Mouse (Mus musculus): ENCODE measurements at regions not wholly inside any gene's neighbourhood (a gene's known extent, or its start where the extent isn't known, plus 50 kb on each side); places are given as distances from the start of the nearest gene placed in this dataset.

DNA sequence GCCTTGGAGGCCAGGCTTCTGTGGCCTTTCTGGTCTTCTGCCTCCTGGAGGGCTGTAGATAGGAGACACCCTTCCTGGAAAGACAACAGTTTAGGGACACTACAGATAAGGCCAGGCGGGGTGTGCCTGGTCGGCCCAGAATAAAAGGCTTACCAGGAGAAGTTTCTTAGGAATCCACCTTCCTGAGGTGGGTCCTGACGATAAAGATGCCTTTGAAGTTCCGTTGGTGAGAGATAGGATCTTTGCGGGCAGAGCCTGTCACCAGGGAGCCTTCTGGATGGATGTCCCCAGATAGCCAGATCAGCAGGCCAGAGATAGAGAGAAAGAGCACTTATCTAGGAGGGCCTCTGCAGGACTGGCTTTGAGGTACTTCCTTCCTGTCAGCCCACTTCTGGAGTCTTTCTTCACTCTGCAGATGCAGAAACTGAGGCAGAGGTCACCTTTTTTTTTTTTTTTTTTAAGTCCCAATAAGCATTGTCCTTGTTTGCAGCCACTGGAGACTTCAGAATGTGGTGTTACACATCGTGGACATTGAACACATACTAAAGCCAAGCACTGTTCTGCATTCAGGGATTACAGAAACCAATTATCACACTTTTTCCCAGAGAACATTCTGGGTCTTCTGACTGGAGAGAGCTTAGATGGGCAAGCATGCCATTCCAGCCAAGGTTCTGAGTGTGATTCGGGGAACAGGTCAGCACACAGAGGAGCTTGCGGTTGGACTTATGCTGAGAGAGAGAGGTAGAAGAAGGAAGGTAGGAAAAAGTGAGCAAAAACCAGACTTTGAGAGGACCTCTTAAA lies 1236.3 kb upstream of the A1bg start:
- DNase-seq (ENCODE audit: low read depth): peak; percentile 33

DNA sequence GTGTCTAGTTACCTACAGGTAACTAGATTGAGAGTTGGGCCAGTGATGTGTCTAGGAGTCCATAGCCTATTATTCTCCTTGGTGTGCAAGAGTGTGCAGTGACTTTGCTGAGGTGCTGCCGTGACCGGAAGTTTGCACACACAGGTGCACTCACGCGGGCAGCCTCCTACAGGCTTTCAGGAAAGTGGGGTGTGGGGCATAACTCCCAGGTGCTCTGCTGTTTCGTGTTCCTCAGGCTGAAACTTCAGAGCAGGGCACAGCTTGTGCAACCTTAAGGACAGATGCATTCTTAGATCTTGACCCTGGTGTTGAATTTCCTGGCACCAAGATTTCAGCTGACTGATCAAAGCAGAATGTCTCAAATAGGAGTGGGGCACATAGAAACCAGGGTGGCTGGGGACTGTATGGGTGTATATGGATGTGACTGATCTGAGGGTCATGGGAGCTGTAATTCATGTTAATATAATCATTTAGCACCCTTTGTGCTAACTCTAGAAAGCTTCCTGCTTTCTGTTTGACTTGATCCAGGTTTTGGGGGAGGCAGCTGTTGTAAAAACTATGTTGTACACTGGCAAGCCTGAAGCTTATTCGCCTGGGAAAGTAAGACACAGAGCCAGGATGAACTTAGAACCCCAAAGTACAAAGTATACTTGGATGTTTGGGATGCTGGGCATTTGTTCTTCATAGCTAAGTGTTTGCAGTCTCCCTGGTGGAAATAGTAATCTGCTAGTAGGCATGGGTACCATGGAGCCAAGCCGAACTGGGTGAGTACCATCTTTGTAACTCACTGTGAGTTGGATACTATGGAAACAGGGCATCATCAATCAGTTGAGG lies 1234.6 kb upstream of the A1bg start:
- DNase-seq (ENCODE audit: low read depth): no peak

DNA sequence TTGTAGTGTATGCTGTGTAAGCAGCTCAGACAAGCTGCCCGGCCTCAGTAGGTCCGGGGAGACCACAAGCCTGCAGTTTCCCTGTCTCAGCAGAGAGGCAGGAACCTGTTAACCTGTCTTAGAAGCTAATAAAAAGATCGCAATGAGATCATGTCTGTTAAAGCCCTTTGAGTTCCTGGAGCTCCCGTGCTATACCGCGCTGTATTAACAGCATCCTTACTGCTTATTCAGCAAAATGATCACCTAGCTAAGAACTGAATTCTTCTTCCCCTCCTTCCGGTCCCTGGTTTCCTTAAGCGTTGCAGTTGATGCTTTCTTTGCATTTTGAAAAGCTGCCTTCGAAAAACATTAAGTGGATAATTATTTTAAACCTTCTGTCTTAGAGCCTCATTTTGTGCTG lies 1230.4 kb upstream of the A1bg start:
- DNase-seq (ENCODE audit: low read depth): no peak

DNA sequence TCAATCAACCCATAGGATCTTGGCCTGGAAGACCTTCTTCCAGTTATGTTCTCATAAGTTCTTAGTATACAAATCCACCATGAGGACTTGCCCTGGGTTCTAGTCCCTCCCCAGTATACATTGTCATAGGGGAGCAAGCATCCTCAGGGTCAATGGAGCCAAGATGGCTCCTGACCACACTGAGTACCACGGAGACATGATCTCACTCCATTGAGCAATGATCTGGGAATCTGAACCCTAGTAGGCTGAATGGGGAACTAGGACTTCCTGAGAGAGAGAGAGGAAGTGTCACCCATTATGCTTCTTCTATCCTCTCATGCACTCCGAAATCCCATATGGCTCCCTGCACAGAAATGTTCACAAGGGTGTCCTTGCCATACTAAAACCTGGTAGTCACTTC lies 1229.3 kb upstream of the A1bg start:
- no peak for DNase-seq (ENCODE audit: low read depth)

DNA sequence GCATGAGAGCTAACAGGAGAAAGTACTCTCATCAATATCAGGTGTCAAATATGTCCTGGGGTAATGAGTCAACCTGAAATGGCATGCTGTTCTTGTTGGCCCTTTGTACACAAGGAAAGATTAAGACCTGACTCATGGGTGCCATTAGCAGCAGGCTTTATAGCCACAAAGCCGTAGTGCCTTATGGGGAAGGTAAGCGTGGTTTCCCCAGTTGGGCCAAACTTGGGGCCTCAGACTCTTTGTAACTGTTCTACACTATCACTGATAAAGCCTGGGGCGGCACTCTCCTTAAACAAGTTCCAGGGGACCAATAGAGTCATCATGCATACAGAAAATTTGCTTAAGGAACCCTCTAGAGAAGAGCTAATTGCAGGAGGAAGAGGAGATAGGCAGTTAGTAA lies 1228.9 kb upstream of the A1bg start:
- no peak for DNase-seq (ENCODE audit: low read depth)

GRCm38 (mm10) chr15:62150296-62150695 lies 1227.5 kb upstream of the A1bg start:
- DNase-seq (ENCODE audit: low read depth): no peak

DNA sequence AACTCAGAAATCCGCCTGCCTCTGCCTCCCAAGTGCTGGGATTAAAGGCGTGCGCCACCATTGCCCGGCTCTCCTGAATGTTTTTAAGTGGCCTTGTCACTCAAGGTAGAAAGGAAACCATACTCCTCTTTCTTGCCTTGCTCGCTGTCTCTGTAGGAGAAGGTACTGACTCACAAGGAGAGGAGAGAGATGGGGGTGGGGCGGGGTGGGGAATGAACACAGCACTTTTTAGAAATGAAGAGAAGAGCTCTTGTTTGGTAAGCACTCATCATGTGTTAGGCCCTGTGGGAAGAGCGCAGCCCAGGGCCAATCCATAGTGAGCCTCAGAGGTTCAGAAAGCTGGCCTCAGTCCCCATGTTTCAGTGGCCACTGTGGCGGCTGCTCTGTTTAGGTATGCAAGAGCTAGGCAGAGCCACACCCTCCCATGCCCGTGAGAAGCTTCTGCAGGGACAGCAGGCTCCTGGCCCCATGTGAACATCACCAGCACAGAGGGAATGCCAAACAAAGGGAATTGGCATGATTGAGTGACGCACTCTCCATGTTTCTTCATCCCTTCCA lies 1225.9 kb upstream of the A1bg start:
- no peak for DNase-seq (ENCODE audit: low read depth)

DNA sequence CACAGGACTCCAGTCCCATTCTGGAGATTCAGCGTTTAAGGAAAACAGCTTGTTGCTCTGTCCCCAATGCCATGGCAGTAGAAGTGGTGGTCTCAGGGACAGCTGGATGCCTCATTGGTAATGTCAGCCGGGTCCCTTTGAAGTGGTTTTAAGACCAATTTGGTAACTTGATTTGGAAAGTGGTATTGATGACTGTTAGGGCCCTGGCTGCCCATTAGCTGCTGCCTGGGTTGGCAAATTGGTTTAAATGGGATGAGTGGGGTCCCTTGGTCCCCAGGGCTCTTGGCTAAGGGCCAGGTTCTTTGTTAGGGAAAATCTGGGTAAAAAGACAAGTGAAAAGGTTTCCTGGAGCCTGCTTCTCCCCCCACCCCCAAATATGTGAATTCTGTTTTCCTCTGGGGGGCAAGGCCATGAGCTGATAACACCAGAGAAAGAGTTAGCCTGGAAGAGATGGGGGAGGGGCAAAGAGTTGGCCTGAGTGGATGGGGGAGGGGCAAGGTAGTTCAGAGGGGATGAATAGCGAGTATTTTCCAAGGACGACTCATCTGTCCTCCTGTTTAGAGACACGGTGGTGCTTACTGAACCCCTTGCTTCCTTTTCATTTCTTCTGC lies 1224.6 kb upstream of the A1bg start:
- no peak for DNase-seq (ENCODE audit: low read depth)

GRCm38 (mm10) chr15:62145643-62146285 lies 1223.0 kb upstream of the A1bg start:
- DNase-seq (ENCODE audit: low read depth): no peak

DNA sequence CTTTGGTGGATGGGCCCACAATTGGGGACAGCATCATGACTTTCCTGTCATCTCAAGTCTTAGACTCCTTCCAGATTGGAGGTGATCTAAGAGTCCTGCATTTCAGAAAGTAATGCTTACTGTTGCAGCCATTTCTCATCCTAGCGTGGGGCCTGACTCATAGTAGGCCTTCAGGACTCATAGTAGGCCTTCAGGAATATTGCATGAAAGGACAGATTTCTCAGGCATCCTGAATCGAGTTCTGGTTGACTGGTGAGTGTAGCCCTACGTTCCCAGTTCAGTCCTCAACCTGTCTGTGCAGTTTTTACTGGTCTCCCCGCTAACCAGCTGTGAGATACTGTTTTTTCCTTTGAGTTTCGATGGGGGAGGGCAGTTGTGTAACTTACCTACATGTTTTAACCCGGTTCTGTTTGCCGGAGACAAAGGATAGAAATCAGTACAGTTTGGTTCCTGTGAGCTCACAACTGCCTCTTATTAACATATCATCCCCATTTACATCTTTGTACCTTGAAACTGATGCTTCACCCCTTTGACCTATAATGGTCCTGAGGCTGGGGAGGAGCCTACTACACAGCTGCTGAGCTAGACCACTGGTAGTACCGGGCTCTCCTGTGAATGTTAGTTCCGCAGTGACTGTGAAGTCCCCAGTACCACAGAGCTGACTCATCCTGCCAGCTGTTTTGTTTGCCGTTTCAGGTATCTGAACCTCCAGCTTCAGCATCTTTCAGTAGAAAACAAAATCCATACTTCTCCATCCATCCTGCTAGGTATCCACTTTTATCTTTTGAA lies 1222.2 kb upstream of the A1bg start:
- DNase-seq (ENCODE audit: low read depth): no peak

DNA sequence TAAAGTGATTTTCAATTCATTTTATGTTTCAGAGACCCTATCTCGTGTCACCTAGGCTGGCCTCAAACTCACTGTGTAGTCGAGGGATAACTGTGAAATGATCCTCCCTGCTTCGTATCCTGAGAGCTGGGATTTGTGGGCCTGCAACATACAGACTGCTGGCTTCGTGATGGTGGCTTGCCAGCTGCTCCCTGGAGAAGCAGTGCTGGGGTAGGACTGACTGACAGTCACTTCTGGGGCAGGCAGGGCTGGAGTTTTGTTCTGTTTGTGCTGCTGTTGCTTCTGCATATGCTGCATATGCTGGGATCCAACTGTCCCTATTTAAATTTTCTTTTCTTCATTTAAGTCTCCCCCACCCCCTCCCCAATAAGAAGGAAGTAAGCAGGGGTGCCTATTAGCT lies 1217.0 kb upstream of the A1bg start:
- no peak for DNase-seq (ENCODE audit: low read depth)

- no peak for DNase-seq (ENCODE audit: low read depth)
These were observed 1216.4 kb upstream of the A1bg start for GRCm38 (mm10) chr15:62139192-62139591.

DNA sequence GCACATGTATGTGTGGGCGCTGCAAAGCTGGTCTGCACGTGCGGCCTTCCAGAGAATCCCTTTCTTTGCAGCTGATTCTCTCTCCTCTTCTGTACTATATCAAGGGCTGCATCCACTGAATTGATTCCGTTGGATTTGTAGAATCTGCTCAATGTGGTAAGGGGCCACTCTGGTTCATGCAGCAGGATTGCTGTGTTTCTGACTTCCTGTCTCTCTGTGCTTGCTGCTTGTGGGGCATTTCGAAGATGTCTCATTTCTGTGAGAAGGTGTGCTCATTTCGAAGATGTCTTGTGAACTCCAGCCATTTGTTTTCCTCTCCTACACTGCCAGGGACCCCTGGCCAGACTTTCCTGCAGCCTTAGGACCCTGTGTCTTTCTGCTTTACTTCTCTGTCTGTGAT lies 1215.9 kb upstream of the A1bg start:
- DNase-seq (ENCODE audit: low read depth): no peak

DNA sequence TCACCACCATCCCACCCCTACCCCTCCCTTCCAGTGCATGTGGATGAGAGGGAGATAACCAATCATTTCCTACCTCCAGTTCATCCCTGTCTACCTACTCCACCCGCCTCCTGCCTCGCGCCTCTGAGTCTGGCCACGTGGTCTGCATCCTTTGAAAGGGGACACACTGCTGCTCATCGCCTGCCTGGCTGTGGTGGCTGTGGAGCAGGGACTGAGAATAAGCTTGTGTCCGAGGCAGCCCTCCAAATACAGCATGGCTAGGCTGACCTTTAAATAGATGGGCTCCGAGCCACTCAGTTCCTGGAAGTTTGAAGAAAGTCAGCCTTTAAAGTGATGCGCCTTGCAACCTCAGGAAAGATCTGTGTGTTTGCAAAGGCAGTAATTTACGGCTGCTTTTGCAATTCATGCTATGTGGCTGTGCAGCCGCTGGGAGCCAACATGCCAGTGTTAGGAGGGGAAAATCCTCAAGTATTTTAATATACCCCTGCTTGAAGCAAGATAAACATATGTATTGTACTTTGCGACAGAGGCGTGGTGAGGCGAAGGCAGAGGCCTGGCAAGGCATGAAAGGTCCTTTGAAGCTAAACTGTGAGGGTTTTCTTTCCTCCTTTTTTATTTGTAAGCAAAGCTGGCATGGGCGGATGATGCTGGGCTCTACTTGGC lies 1214.3 kb upstream of the A1bg start:
- no peak for DNase-seq (ENCODE audit: low read depth)

- no peak for DNase-seq (ENCODE audit: low read depth)
These were observed 1212.0 kb upstream of the A1bg start for GRCm38 (mm10) chr15:62134835-62135234.

GRCm38 (mm10) chr15:62134308-62134707 lies 1211.5 kb upstream of the A1bg start:
- no peak for DNase-seq (ENCODE audit: low read depth)

DNA sequence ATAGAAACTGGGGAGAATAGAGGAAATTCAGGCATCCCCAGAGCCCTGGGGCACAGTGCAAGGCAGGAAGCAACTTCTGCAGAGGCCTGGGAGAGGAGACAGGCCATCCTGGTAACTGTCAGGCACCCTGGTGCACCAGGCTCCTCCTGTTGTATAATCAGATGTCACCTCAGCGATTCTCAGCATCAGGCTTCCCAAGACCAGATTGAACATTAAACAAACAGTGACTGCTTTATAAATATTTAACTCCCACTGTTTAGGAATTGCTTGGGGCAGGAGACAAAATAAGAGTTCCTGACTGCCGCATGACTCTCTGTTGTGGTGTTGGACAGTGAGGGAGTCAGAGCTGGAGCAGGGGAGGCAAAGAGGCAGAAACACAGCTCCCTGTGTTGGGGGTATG lies 1210.1 kb upstream of the A1bg start:
- no peak for DNase-seq (ENCODE audit: low read depth)

DNA sequence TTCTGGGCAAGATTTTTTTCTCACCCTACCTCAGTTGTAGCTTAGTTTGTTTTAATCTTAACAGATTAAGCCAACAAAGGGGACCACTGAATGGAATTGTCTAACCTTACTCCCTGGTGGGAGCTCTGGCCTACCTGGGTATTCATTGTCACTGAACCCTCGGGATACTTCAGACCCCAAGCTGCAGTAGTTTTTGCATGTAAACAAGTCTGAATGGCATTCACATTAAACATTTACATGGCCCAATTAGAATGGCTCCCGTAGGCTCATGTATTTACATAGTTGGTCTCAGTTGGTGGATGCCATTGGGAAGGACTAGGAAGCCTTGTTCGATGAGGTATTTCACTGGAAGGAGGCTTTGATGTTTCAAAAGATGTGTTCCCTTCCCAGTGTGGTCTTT lies 1208.9 kb upstream of the A1bg start:
- no peak for DNase-seq (ENCODE audit: low read depth)

- no peak for DNase-seq (ENCODE audit: low read depth)
These were observed 1207.7 kb upstream of the A1bg start for GRCm38 (mm10) chr15:62130530-62130929.

DNA sequence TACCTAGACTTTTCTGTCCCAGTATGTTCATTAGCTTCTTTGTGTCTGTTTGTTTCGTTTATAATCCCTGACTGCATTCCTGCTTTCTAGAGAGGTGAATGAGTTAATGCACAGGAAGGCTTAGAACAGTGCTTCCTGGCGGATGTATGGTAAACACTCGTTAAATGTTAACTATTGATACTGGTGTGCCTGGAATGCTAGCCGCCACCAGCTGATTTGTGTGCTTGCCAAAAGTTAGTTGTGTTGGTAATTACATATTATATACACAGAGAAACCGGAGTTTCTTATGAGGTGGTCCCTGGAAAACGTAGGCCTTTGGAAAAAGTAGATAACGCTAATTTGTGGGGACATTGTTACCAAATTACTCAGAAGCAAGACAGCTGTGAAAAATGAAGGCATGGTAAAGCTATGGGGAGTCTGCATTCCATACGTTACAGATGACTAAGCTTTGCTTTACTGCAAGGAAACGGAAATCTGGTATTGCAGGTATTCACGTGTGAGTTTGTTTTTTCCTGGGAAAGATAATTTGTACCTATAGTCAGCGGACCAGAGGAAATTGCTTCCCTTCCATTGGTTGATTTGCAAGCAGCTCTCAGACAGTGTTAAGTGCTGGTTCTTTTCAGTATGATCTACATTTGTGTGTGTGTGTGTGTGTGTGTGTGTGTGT lies 1205.9 kb upstream of the A1bg start:
- no peak for DNase-seq (ENCODE audit: low read depth)

Measured in c-Kit-positive CD71-negative TER-119-negative erythroid progenitor cells, embryonic 14.5 days (primary cell).